Mouse (Mus musculus) megakaryocyte, embryonic 14.5 days (primary cell): ENCODE measurements around the gene Rita1.

Source experiments
- FLI1 ChIP-seq: IDR thresholded peaks from 2 replicates; pipeline ENCODE4 v1.6.1; 2012; ENCODE audit warnings: low read length, inconsistent platforms, mixed read lengths
- GATA1 ChIP-seq: IDR thresholded peaks from 3 replicates; pipeline ENCODE4 v1.6.1; 2012; ENCODE audit warnings: mixed read lengths, low read length, inconsistent platforms, borderline replicate concordance

- TF ChIP-seq FLI1 (no peak), GATA1 (no peak)
These were observed 11.3 kb downstream of the Rita1 start for GRCm38 (mm10) chr5:120600946-120601668.
